Mouse (Mus musculus) CH12.LX (cell line): ENCODE data around the gene Slc45a3.

Source experiments
- CTCF ChIP-seq, 2 experiments: IDR thresholded peaks in 1 of 2; conservative IDR thresholded peaks in 1 of 2; 2 replicates each; pipeline ENCODE4 v1.5.1; 2011 to 2012; ENCODE audit warnings: low read depth in 2 of 2, low read length in 2 of 2, improper control_type of control experiment in 1 of 2, inconsistent platforms in 1 of 2, mild to moderate bottlenecking in 1 of 2, moderate library complexity in 1 of 2
- EP300 ChIP-seq: IDR thresholded peaks from 2 replicates; pipeline ENCODE4 v1.6.1; 2011; ENCODE audit warnings: low read length, improper control_type of control experiment
- JUND ChIP-seq: conservative IDR thresholded peaks from 2 replicates; pipeline ENCODE4 v1.6.1; 2011; ENCODE audit warnings: low read depth, low read length, improper control_type of control experiment
- MAX ChIP-seq: IDR thresholded peaks from 2 replicates; pipeline ENCODE4 v1.6.1; 2011; ENCODE audit warnings: low read length, improper control_type of control experiment
- NELFE ChIP-seq: IDR thresholded peaks from 2 replicates; pipeline ENCODE4 v1.6.1; 2011; ENCODE audit warnings: low read depth, low read length, improper control_type of control experiment
- POLR2A ChIP-seq: IDR thresholded peaks from 2 replicates; pipeline ENCODE4 v1.6.1; 2011; ENCODE audit warnings: low read depth, mild to moderate bottlenecking, improper control_type of control experiment, low read length
- POLR2AphosphoS2 ChIP-seq: IDR thresholded peaks from 2 replicates; pipeline ENCODE4 v1.6.1; 2011; ENCODE audit warnings: low read depth, low read length, improper control_type of control experiment
- RCOR1 ChIP-seq: conservative IDR thresholded peaks from 2 replicates; pipeline ENCODE4 v1.6.1; 2012; ENCODE audit warnings: low read depth, mild to moderate bottlenecking, inconsistent platforms, low read length, improper control_type of control experiment
- TCF12 ChIP-seq: IDR thresholded peaks from 2 replicates; pipeline ENCODE4 v1.6.1; 2014; ENCODE audit warnings: low read depth, mild to moderate bottlenecking, inconsistent platforms, low read length, improper control_type of control experiment
- ZC3H11A ChIP-seq: IDR thresholded peaks from 2 replicates; pipeline ENCODE4 v1.6.1; 2012; ENCODE audit warnings: low read depth, mild to moderate bottlenecking, inconsistent platforms, low read length, improper control_type of control experiment

- no peak for TF ChIP-seq NELFE
- TF ChIP-seq CTCF (conservative IDR thresholded peaks at IDR 0.05 in 1 of 2, IDR thresholded peaks at IDR 0.05 in 1 of 2; ENCODE audit: low read depth in 2 of 2, low read length in 2 of 2): no peak
- no peak for TF ChIP-seq EP300
- no peak for TF ChIP-seq POLR2A
- TF ChIP-seq TCF12: no peak
- no peak for TF ChIP-seq MAX
- no peak for TF ChIP-seq RCOR1
- no peak for TF ChIP-seq JUND
- TF ChIP-seq POLR2AphosphoS2: no peak
- no peak for TF ChIP-seq ZC3H11A
These were observed 21.0 kb downstream of the Slc45a3 start for GRCm38 (mm10) chr1:131983806-131984205.
